Mouse (Mus musculus): Measurements from ENCODE around the gene Ndst4. TPM values are rescaled to one million over a fixed set of nuclear protein-coding genes. Genes with fewer than 3 reads are reported as not detected.

Gene Ndst4
- total RNA-seq, 1 experiment from 2014 or later: not detected

GRCm38 (mm10) chr3:125690948-125691347 is 287.1 kb downstream of the Ndst4 start:
- no peak for ATAC-seq (replicated peaks; ENCODE audit: low read depth, poor library complexity, severe bottlenecking)

- no peak for ATAC-seq (replicated peaks; ENCODE audit: low read depth, poor library complexity, severe bottlenecking)
These were observed 319.1 kb downstream of the Ndst4 start for GRCm38 (mm10) chr3:125722953-125723352.

GRCm38 (mm10) chr3:125734945-125735344 is 331.1 kb downstream of the Ndst4 start:
- no peak for ATAC-seq (replicated peaks; ENCODE audit: low read depth, poor library complexity, severe bottlenecking)

GRCm38 (mm10) chr3:125744468-125745141 is 340.7 kb downstream of the Ndst4 start:
- no peak for ATAC-seq (replicated peaks; ENCODE audit: low read depth, poor library complexity, severe bottlenecking)

GRCm38 (mm10) chr3:125745142-125745496 is 341.2 kb downstream of the Ndst4 start:
- no peak for ATAC-seq (replicated peaks; ENCODE audit: low read depth, poor library complexity, severe bottlenecking)

GRCm38 (mm10) chr3:125746367-125746766 is 342.5 kb downstream of the Ndst4 start:
- no peak for ATAC-seq (replicated peaks; ENCODE audit: low read depth, poor library complexity, severe bottlenecking)

- peak; percentile 96 for ATAC-seq (replicated peaks; ENCODE audit: low read depth, poor library complexity, severe bottlenecking)
These were observed 353.0 kb downstream of the Ndst4 start for GRCm38 (mm10) chr3:125756911-125757310.

- ATAC-seq (replicated peaks; ENCODE audit: low read depth, poor library complexity, severe bottlenecking): no peak
These were observed 356.8 kb downstream of the Ndst4 start for GRCm38 (mm10) chr3:125760711-125761110.

Measured in common myeloid progenitor, adult 5-6 weeks (primary cell).